Mouse (Mus musculus) forebrain, embryonic 15.5 days (tissue): ENCODE results near the gene Ap3b1. TPM values are rescaled to one million over a fixed set of nuclear protein-coding genes. Genes with fewer than 3 reads are reported as not detected.

Experiments
- ATAC-seq: fragments of 200-750 bp; cut with Nextera tagmentation; replicated peaks from 2 replicates; pipeline ENCODE4 v1.8.0; 2017; ENCODE audit warnings: mild to moderate bottlenecking, moderate TSS enrichment, moderate library complexity
- H3K27ac ChIP-seq: fragments of 300-500 bp; sonication (generic); replicated peaks from 2 replicates; pipeline ENCODE4 v1.5.1; 2015; ENCODE audit warnings: mild to moderate bottlenecking, inconsistent platforms
- H3K27me3 ChIP-seq: fragments of 300-500 bp; sonication (generic); 2 replicates; pipeline ENCODE4 v1.6.1; 2015; ENCODE audit warnings: inconsistent platforms
- H3K36me3 ChIP-seq: fragments of 300-500 bp; sonication (generic); 2 replicates; pipeline ENCODE4 v1.6.1; 2015; ENCODE audit warnings: mild to moderate bottlenecking, inconsistent platforms
- H3K4me1 ChIP-seq: fragments of 300-500 bp; sonication (generic); 2 replicates; pipeline ENCODE4 v1.6.1; 2015; ENCODE audit warnings: inconsistent platforms
- H3K4me2 ChIP-seq: fragments of 300-500 bp; sonication (generic); replicated peaks from 2 replicates; pipeline ENCODE4 v1.6.1; 2015; ENCODE audit warnings: mild to moderate bottlenecking, inconsistent platforms
- H3K4me3 ChIP-seq: fragments of 300-500 bp; sonication (generic); 2 replicates; pipeline ENCODE4 v1.5.1; 2015; ENCODE audit warnings: mild to moderate bottlenecking, inconsistent platforms
- H3K9ac ChIP-seq: fragments of 300-500 bp; sonication (generic); replicated peaks from 2 replicates; pipeline ENCODE4 v1.6.1; 2015; ENCODE audit warnings: mild to moderate bottlenecking, inconsistent platforms
- H3K9me3 ChIP-seq: fragments of 300-500 bp; sonication (generic); 2 replicates; pipeline ENCODE4 v1.6.1; 2016; ENCODE audit warnings: inconsistent platforms
- WGBS: fragments of 180-500 bp; shearing (Covaris S2); methylation state at CpG from one replicate; pipeline ENCODE4 v1.1.7; 2015; ENCODE audit warnings: mixed read lengths; 5-methylcytosine and 5-hydroxymethylcytosine counted together
- microRNA-seq: library from miRNA; unstranded; fragments of <30 nt; microRNA quantifications from one replicate; pipeline ENCODE4, GENCODE M21; 2016
- polyA plus RNA-seq: library from polyadenylated mRNA; unstranded; fragments of >200 nt; fragmentation: Nextera tagmentation; extraction: Ambion mirVana; gene quantifications from 2 replicates; pipeline ENCODE4 v1.2.1, GENCODE M21; 2015

The Ap3b1 gene
- polyA plus RNA-seq, 1 experiment from 2014 or later, result 34.3 TPM

- WGBS, result 24% methylated on average over 10 of the region's 10 CpGs
- Histone ChIP-seq H3K9ac (no peak overlapping the region), H3K36me3 (no peaks in the 10 kb centered on the region), H3K27ac (no peak overlapping the region), H3K4me3 (no peak overlapping the region), H3K4me2 (no peak overlapping the region), H3K4me1 (peaks cover 15% of the 10 kb centered on the region), H3K27me3 (peaks cover 72% of the 10 kb centered on the region), H3K9me3 (no peaks in the 10 kb centered on the region)
- ATAC-seq, result no peak
Measured at GRCm38 (mm10) chr13:94608947-94609346, 250.2 kb downstream of the Ap3b1 start.

Small RNA genes within 50 kb of the gene (microRNA-seq; reads per million reads assigned to microRNA genes)
- gene Gm25109, result not detected

Other genes starting within 250 kb of the Ap3b1 start
- 103 and 111 TPM in 2 replicates for gene Scamp1, start 73.1 kb upstream of the Ap3b1 start, polyA plus RNA-seq